Comparison of ENCODE assay signal across 8 mouse cellular contexts in genomic region chr9:53247953-53248397, GRCm38 (mm10). TPM values are rescaled to one million over a fixed set of nuclear protein-coding genes. Genes with fewer than 3 reads are reported as not detected.
DNase-seq lines count a peak whose midpoint lies in the region; ATAC-seq lines count a peak whose summit lies in the region.

TSS of gene Ddx10 (minus strand) at chr9:53248053.

- H3K4me1 ChIP-seq in forebrain, embryonic 14.5 days (ENCODE audit: control insufficient read depth, insufficient read depth, low read length): peaks cover 9% of the 10 kb centered on the region
- peaks cover 24% of the 10 kb centered on the region for H3K4me1 ChIP-seq in neural tube, embryonic 15.5 days

- H3K4me3 ChIP-seq in forebrain, embryonic 14.5 days (ENCODE audit: low read depth, low read length): peak within 1 kb of the TSS; percentile 80
- peak within 1 kb of the TSS; percentile 78 for H3K4me3 ChIP-seq in neural tube, embryonic 15.5 days (replicated peaks)

- no peaks in the 10 kb centered on the region for H3K9me3 ChIP-seq in forebrain, embryonic 14.5 days (replicated peaks; ENCODE audit: control insufficient read depth, low read length)
- no peaks in the 10 kb centered on the region for H3K9me3 ChIP-seq in neural tube, embryonic 15.5 days (replicated peaks)

- H3K36me3 ChIP-seq in forebrain, embryonic 14.5 days (ENCODE audit: control insufficient read depth, insufficient read depth, low read length): no peaks in the 10 kb centered on the region
- H3K36me3 ChIP-seq in neural tube, embryonic 15.5 days: no peaks in the 10 kb centered on the region

- no peaks in the 10 kb centered on the region for H3K27me3 ChIP-seq in forebrain, embryonic 14.5 days (replicated peaks; ENCODE audit: control insufficient read depth, insufficient read depth, low read length)
- peaks cover 4% of the 10 kb centered on the region; the same call in 1 of the 2 replicates for H3K27me3 ChIP-seq in neural tube, embryonic 15.5 days (replicated peaks)

- intact Hi-C loops in heart, postnatal 14 days (cut with DNase I): loop anchor here (5.0 kb wide), 1 partner anchor 289 kb away; the partner anchor contains the start of genes Atm and Npat

- peak; percentile 99 for DNase-seq in ES-CJ7 (ENCODE audit: low read depth, low spot score)
- peak; percentile 97 for DNase-seq in cerebellum, adult 11 months
- peak; percentile 99 for DNase-seq in forebrain, embryonic 14.5 days (ENCODE audit: low spot score)
- peak; percentile 97 for DNase-seq in heart, postnatal 14 days
- DNase-seq in layer of hippocampus, adult 11-12 months (ENCODE audit: low spot score): peak; percentile 99
- peak; percentile 98 to 99 for DNase-seq in lung, adult 18-20 months
- DNase-seq in testis, postnatal 14 days (ENCODE audit: low spot score): peak; percentile 98

- ATAC-seq in forebrain, embryonic 14.5 days: peak; percentile 100
- ATAC-seq in neural tube, embryonic 15.5 days (ENCODE audit: low FRiP score): peak; percentile 99

- H3K9ac ChIP-seq in forebrain, embryonic 14.5 days (ENCODE audit: low read length): peak within 1 kb of the TSS; percentile 77
- peak within 1 kb of the TSS; percentile 78 for H3K9ac ChIP-seq in neural tube, embryonic 15.5 days (replicated peaks)

- 0% methylated on average over 35 of the region's 35 CpGs for WGBS in forebrain, embryonic 14.5 days
- under 1% methylated on average over 35 of the region's 35 CpGs for WGBS in neural tube, embryonic 15.5 days

- H3K4me2 ChIP-seq in forebrain, embryonic 14.5 days (ENCODE audit: low read length): peak within 1 kb of the TSS; percentile 96
- H3K4me2 ChIP-seq in neural tube, embryonic 15.5 days: peak within 1 kb of the TSS; percentile 94

- H3K27ac ChIP-seq in forebrain, embryonic 14.5 days (ENCODE audit: low read depth, low read length): no peak within 1 kb of the TSS
- H3K27ac ChIP-seq in neural tube, embryonic 15.5 days (replicated peaks): peak within 1 kb of the TSS; percentile 72

RNA-seq across cellular contexts. Expression of gene Ddx10, which starts in this region (rescaled TPM):
- 22.8 and 24.7 TPM in 2 replicates for polyA plus RNA-seq in forebrain, embryonic 14.5 days (2014; fragmentation: Nextera tagmentation; extraction: Ambion mirVana)
- 1 to 10 TPM; 9.6 to 9.7 TPM for total RNA-seq in heart, postnatal 14 days (2021)
- polyA plus RNA-seq in neural tube, embryonic 15.5 days (2015; fragmentation: Nextera tagmentation; extraction: Ambion mirVana): 23.4 and 27.1 TPM in 2 replicates
